Mouse (Mus musculus): Measurements from ENCODE around the gene Clic6.

GRCm38 (mm10) chr16:92489356-92489755 is 3.8 kb downstream of the Clic6 start:
- no peak for TF ChIP-seq CTCF (IDR thresholded peaks at IDR 0.05; ENCODE audit: low read depth, low read length)
- TF ChIP-seq GATA1 (IDR thresholded peaks at IDR 0.05; ENCODE audit: borderline replicate concordance, low read length), result no peak
- TF ChIP-seq POLR2AphosphoS5 (IDR thresholded peaks at IDR 0.05; ENCODE audit: insufficient replicate concordance, low read depth, low read length), result no peak
- peak; percentile 68 for TF ChIP-seq TAL1 (conservative IDR thresholded peaks at IDR 0.05; ENCODE audit: low read depth, low read length)

Data from G1E (cell line).